ENCODE assay signal across 25 mouse cellular contexts in genomic region chr7:79878455-79879025, GRCm38 (mm10). TPM values are rescaled to one million over a fixed set of nuclear protein-coding genes. Genes with fewer than 3 reads are reported as not detected.
"Had no signal": no experiment of that assay in that cellular context is flagged by ENCODE, and none has a peak within 500 bp of the region (broad histone marks: within the 10 kb centered on the region; RNA-seq: fewer than 3 reads in every experiment).

No protein-coding gene starts in this region.

- ATAC-seq: hindbrain, embryonic 16.5 days had no signal

- H3K4me2 ChIP-seq: heart, embryonic 12.5 days; hindbrain, embryonic 12.5 days; hindbrain, embryonic 14.5 days; kidney, embryonic 15.5 days; limb, embryonic 12.5 days; liver, embryonic 11.5 days; liver, embryonic 13.5 days had no signal

- H3K9me3 ChIP-seq: heart, embryonic 10.5 days; heart, embryonic 12.5 days; hindbrain, embryonic 10.5 days; hindbrain, embryonic 12.5 days; kidney, embryonic 15.5 days; limb, embryonic 10.5 days; limb, embryonic 12.5 days; liver, embryonic 13.5 days had no signal

- H3K4me3 ChIP-seq: gastrocnemius, adult 2 months; heart, embryonic 10.5 days; heart, embryonic 12.5 days; hindbrain, embryonic 10.5 days; hindbrain, embryonic 12.5 days; kidney, embryonic 15.5 days; layer of hippocampus, adult 2 months; left cerebral cortex, adult 2 months; limb, embryonic 10.5 days; limb, embryonic 12.5 days; liver, embryonic 13.5 days had no signal

- DNase-seq: gastrocnemius, adult 2 months; gastrocnemius, postnatal 10 days; gastrocnemius, postnatal 25 days; heart, adult 18-20 months; heart, postnatal 10 days; heart, postnatal 4 days; kidney, adult 11 months; kidney, adult 9 months; kidney, postnatal 14 days; liver; liver, embryonic 13.5 days had no signal

- H3K4me1 ChIP-seq: hindbrain, embryonic 10.5 days; hindbrain, embryonic 12.5 days; limb, embryonic 10.5 days; liver, embryonic 13.5 days had no signal

- H3K27ac ChIP-seq: gastrocnemius, adult 2 months; heart, embryonic 10.5 days; hindbrain, embryonic 10.5 days; hindbrain, embryonic 12.5 days; hindbrain, embryonic 14.5 days; kidney, postnatal 0 days; layer of hippocampus, adult 2 months; left cerebral cortex, adult 2 months; limb, embryonic 10.5 days; limb, embryonic 12.5 days; liver, embryonic 13.5 days had no signal

- H3K27me3 ChIP-seq: heart, embryonic 12.5 days; hindbrain, embryonic 12.5 days; kidney, embryonic 15.5 days; limb, embryonic 12.5 days; liver, embryonic 13.5 days had no signal

- H3K9ac ChIP-seq: heart, embryonic 12.5 days; hindbrain, embryonic 12.5 days; hindbrain, embryonic 14.5 days; kidney, embryonic 15.5 days; limb, embryonic 12.5 days; liver, embryonic 13.5 days had no signal

RNA-seq across cellular contexts. Expression of gene Anpep, which starts 17.7 kb away (rescaled TPM):
- total RNA-seq: granulocyte monocyte progenitor cell, adult 5-6 weeks had no signal
